Mouse (Mus musculus) liver, postnatal 0 days (tissue): ENCODE results near the gene Plxdc1. TPM values are rescaled to one million over a fixed set of nuclear protein-coding genes. Genes with fewer than 3 reads are reported as not detected.

ENCODE experiments used
- ATAC-seq: fragments of 200-750 bp; cut with Nextera tagmentation; 2 replicates; pipeline ENCODE4 v1.8.0; 2017; ENCODE audit warnings: mild to moderate bottlenecking, moderate library complexity
- DNase-seq: peaks from one replicate; pipeline ENCODE4 v3.0.0-alpha.2; 2016
- H3K27ac ChIP-seq: fragments of 300-500 bp; sonication (generic); 2 replicates; pipeline ENCODE4 v1.5.1; 2014; ENCODE audit warnings: antibody characterized with exemption, moderate library complexity, mild to moderate bottlenecking, low read depth
- H3K27me3 ChIP-seq: fragments of 300-500 bp; sonication (generic); 2 replicates; pipeline ENCODE4 v1.6.1; 2014; ENCODE audit warnings: low read length, control low read depth, mixed read lengths; ENCODE audit not compliant: insufficient read depth
- H3K36me3 ChIP-seq: fragments of 300-500 bp; sonication (generic); replicated peaks from 2 replicates; pipeline ENCODE4 v1.6.1; 2014; ENCODE audit warnings: mild to moderate bottlenecking, control low read depth, low read length, moderate library complexity, mixed read lengths; ENCODE audit not compliant: insufficient read depth
- H3K4me1 ChIP-seq: fragments of 300-500 bp; sonication (generic); 2 replicates; pipeline ENCODE4 v1.6.1; 2014; ENCODE audit warnings: antibody characterized with exemption, mild to moderate bottlenecking, control low read depth; ENCODE audit not compliant: insufficient read depth
- H3K4me2 ChIP-seq: fragments of 300-500 bp; sonication (generic); 2 replicates; pipeline ENCODE4 v1.6.1; 2014; ENCODE audit warnings: low read depth, mild to moderate bottlenecking, low read length, moderate library complexity, mixed read lengths
- H3K4me3 ChIP-seq: fragments of 300-500 bp; sonication (generic); 2 replicates; pipeline ENCODE4 v1.5.1; 2014; ENCODE audit warnings: low read depth, low read length
- H3K9ac ChIP-seq: fragments of 300-500 bp; sonication (generic); replicated peaks from 2 replicates; pipeline ENCODE4 v1.6.1; 2014; ENCODE audit warnings: mild to moderate bottlenecking, moderate library complexity
- H3K9me3 ChIP-seq: fragments of 300-500 bp; sonication (generic); 2 replicates; pipeline ENCODE4 v1.6.1; 2016; ENCODE audit warnings: mild to moderate bottlenecking, control low read depth, low read length, mixed read lengths
- CTCF ChIP-seq: sonication (generic); IDR thresholded peaks from 2 replicates; pipeline ENCODE4 v1.5.1; 2016; ENCODE audit warnings: antibody characterized with exemption, low read depth
- EP300 ChIP-seq: IDR thresholded peaks from 2 replicates; pipeline ENCODE4 v1.6.1; 2016; ENCODE audit warnings: antibody characterized with exemption, low read depth, mild to moderate bottlenecking
- WGBS: fragments of 180-500 bp; shearing (Covaris S2); extraction: QIAGEN DNeasy Blood & Tissue Kit; methylation state at CpG from one replicate; pipeline ENCODE4 v1.1.7; 2014; ENCODE audit not compliant: insufficient replicate concordance; 5-methylcytosine and 5-hydroxymethylcytosine counted together
- polyA plus RNA-seq: library from polyadenylated mRNA; unstranded; fragments of >200 nt; fragmentation: Nextera tagmentation; extraction: Ambion mirVana; gene quantifications from 2 replicates; pipeline ENCODE4 v1.2.1, GENCODE M21; 2015

Plxdc1 gene
- polyA plus RNA-seq, 1 experiment from 2014 or later = 0.75 TPM

GRCm38 (mm10) chr11:97968385-97968784, 17.9 kb downstream of the Plxdc1 start:
- Histone ChIP-seq H3K27ac (no peak overlapping the region), H3K36me3 (no peaks in the 10 kb centered on the region), H3K9ac (no peak overlapping the region), H3K27me3 (no peaks in the 10 kb centered on the region), H3K9me3 (no peaks in the 10 kb centered on the region), H3K4me2 (no peak overlapping the region), H3K4me1 (no peaks in the 10 kb centered on the region), H3K4me3 (no peak overlapping the region)
- no peak for ATAC-seq
- no peak for DNase-seq
- TF ChIP-seq EP300 (no peak), CTCF (no peak)
- 48% methylated on average over 5 of the region's 5 CpGs for WGBS

GRCm38 (mm10) chr11:97967114-97967513, 19.1 kb downstream of the Plxdc1 start:
- no peaks in the 10 kb centered on the region for H3K27me3 ChIP-seq

GRCm38 (mm10) chr11:97960907-97961306, 25.3 kb downstream of the Plxdc1 start:
- no peak for ATAC-seq
- H3K27ac ChIP-seq = no peak overlapping the region
- DNase-seq = peak; percentile 44
- no peak overlapping the region for H3K4me3 ChIP-seq
- no peaks in the 10 kb centered on the region for H3K9me3 ChIP-seq
- H3K9ac ChIP-seq = no peak overlapping the region
- no peaks in the 10 kb centered on the region for H3K27me3 ChIP-seq
- no peaks in the 10 kb centered on the region for H3K36me3 ChIP-seq
- TF ChIP-seq CTCF = peak; percentile 67
- TF ChIP-seq EP300 = no peak
- WGBS = 65% methylated on average over 1 of the region's 1 CpGs
- no peaks in the 10 kb centered on the region for H3K4me1 ChIP-seq
- no peak overlapping the region for H3K4me2 ChIP-seq

More at GRCm38 (mm10) chr11:97967114-97967513, 19.1 kb downstream of the Plxdc1 start:
- 48% methylated on average over 2 of the region's 2 CpGs for WGBS
- Histone ChIP-seq H3K9me3 (no peaks in the 10 kb centered on the region), H3K4me1 (no peaks in the 10 kb centered on the region), H3K27ac (no peak overlapping the region), H3K4me2 (no peak overlapping the region), H3K9ac (no peak overlapping the region), H3K36me3 (no peaks in the 10 kb centered on the region), H3K4me3 (no peak overlapping the region)
- DNase-seq (no peak), ATAC-seq (no peak)
- TF ChIP-seq CTCF = no peak
- TF ChIP-seq EP300 = no peak

- H3K4me3 ChIP-seq = no peak overlapping the region
Measured at GRCm38 (mm10) chr11:97959300-97959680, 27.0 kb downstream of the Plxdc1 start.

GRCm38 (mm10) chr11:97958641-97959299, 27.5 kb downstream of the Plxdc1 start:
- no peak overlapping the region for H3K4me2 ChIP-seq
- no peaks in the 10 kb centered on the region for H3K9me3 ChIP-seq
- no peaks in the 10 kb centered on the region for H3K27me3 ChIP-seq
- no peak for TF ChIP-seq CTCF
- no peak for TF ChIP-seq EP300
- H3K36me3 ChIP-seq = no peaks in the 10 kb centered on the region
- peaks cover 9% of the 10 kb centered on the region; the same call in 1 of the 2 replicates for H3K4me1 ChIP-seq
- 60% methylated on average over 7 of the region's 7 CpGs for WGBS
- ATAC-seq (no peak), DNase-seq (no peak)
- H3K9ac ChIP-seq = no peak overlapping the region
- no peak overlapping the region for H3K27ac ChIP-seq
- H3K4me3 ChIP-seq = no peak overlapping the region

More at GRCm38 (mm10) chr11:97959300-97959680, 27.0 kb downstream of the Plxdc1 start:
- Histone ChIP-seq H3K4me2 (no peak overlapping the region), H3K9ac (no peak overlapping the region), H3K27ac (no peak overlapping the region), H3K9me3 (no peaks in the 10 kb centered on the region), H3K36me3 (no peaks in the 10 kb centered on the region), H3K4me1 (peaks cover 7% of the 10 kb centered on the region; the same call in 1 of the 2 replicates), H3K27me3 (no peaks in the 10 kb centered on the region)
- TF ChIP-seq CTCF = no peak
- TF ChIP-seq EP300 = no peak
- ATAC-seq (no peak), DNase-seq (no peak)
- WGBS = 69% methylated on average over 5 of the region's 5 CpGs

GRCm38 (mm10) chr11:97956905-97957560, 29.2 kb downstream of the Plxdc1 start:
- no peaks in the 10 kb centered on the region for H3K9me3 ChIP-seq
- DNase-seq = no peak
- no peak overlapping the region for H3K4me2 ChIP-seq
- TF ChIP-seq CTCF = no peak
- TF ChIP-seq EP300 = no peak
- ATAC-seq = no peak
- no peak overlapping the region for H3K27ac ChIP-seq
- H3K9ac ChIP-seq = no peak overlapping the region
- 58% methylated on average over 6 of the region's 6 CpGs for WGBS
- peaks cover 9% of the 10 kb centered on the region; the same call in 1 of the 2 replicates for H3K4me1 ChIP-seq
- H3K4me3 ChIP-seq = no peak overlapping the region
- H3K36me3 ChIP-seq = no peaks in the 10 kb centered on the region
- H3K27me3 ChIP-seq = no peaks in the 10 kb centered on the region
